Mouse (Mus musculus) liver, postnatal 0 days (tissue): ENCODE measurements around the gene Asphd1.

Experiments
- CTCF ChIP-seq: sonication (generic); IDR thresholded peaks from 2 replicates; pipeline ENCODE4 v1.5.1; 2016; ENCODE audit warnings: antibody characterized with exemption, low read depth
- EP300 ChIP-seq: IDR thresholded peaks from 2 replicates; pipeline ENCODE4 v1.6.1; 2016; ENCODE audit warnings: antibody characterized with exemption, low read depth, mild to moderate bottlenecking

- no peak for TF ChIP-seq CTCF
- TF ChIP-seq EP300: no peak
Measured at GRCm38 (mm10) chr7:126952646-126953045, 3.3 kb upstream of the Asphd1 start.
